Mouse (Mus musculus): ENCODE results near the gene Acp6. TPM values are rescaled to one million over a fixed set of nuclear protein-coding genes. Genes with fewer than 3 reads are reported as not detected.
"Not testable (repeated sequence)": the region's sequence is repeated elsewhere in the genome, so short reads cannot be mapped to it uniquely, and the experiment has no call there.

The Acp6 gene
- polyA plus RNA-seq (2016; fragmentation: Nextera tagmentation; extraction: Ambion mirVana): 36.4 and 39.1 TPM in 2 replicates

- Histone ChIP-seq H3K27me3 (ENCODE audit: low read depth, poor library complexity, severe bottlenecking) (no peaks in the 10 kb centered on the region), H3K27ac (peak within 1 kb of the TSS; percentile 91), H3K36me3 (no peaks in the 10 kb centered on the region), H3K4me3 (peak within 1 kb of the TSS; percentile 85), H3K4me1 (peaks cover 15% of the 10 kb centered on the region), H3K9me3 (replicated peaks) (no peaks in the 10 kb centered on the region)
- DNase-seq (ENCODE audit: low spot score): peak; percentile 91
- WGBS: under 1% methylated on average over 54 of the region's 54 CpGs
These were observed at the start of gene Acp6 for GRCm38 (mm10) chr3:97158611-97159508. TSS of gene Acp6 (plus strand) at chr3:97158777.

- Histone ChIP-seq H3K4me3 (no peak overlapping the region), H3K27me3 (ENCODE audit: low read depth, poor library complexity, severe bottlenecking) (no peaks in the 10 kb centered on the region), H3K4me1 (no peaks in the 10 kb centered on the region), H3K27ac (no peak overlapping the region), H3K36me3 (no peaks in the 10 kb centered on the region), H3K9me3 (replicated peaks) (no peaks in the 10 kb centered on the region)
- DNase-seq (ENCODE audit: low spot score): no peak
- WGBS: 94% methylated on average over 6 of the region's 6 CpGs
These were observed 41.1 kb upstream of the Acp6 start for GRCm38 (mm10) chr3:97117511-97117910.

- Histone ChIP-seq H3K27me3 (ENCODE audit: low read depth, poor library complexity, severe bottlenecking) (no peaks in the 10 kb centered on the region), H3K4me3 (no peak overlapping the region), H3K36me3 (no peaks in the 10 kb centered on the region), H3K4me1 (no peaks in the 10 kb centered on the region), H3K27ac (no peak overlapping the region), H3K9me3 (replicated peaks) (no peaks in the 10 kb centered on the region)
- DNase-seq (ENCODE audit: low spot score): no peak
- WGBS: 55% methylated on average over 12 of the region's 12 CpGs
These were observed 40.3 kb upstream of the Acp6 start for GRCm38 (mm10) chr3:97118313-97118712.

GRCm38 (mm10) chr3:97124193-97124592 lies 34.4 kb upstream of the Acp6 start:
- Histone ChIP-seq H3K36me3 (no peaks in the 10 kb centered on the region), H3K27ac (no peak overlapping the region), H3K27me3 (ENCODE audit: low read depth, poor library complexity, severe bottlenecking) (no peaks in the 10 kb centered on the region), H3K9me3 (replicated peaks) (no peaks in the 10 kb centered on the region), H3K4me1 (peaks cover 10% of the 10 kb centered on the region), H3K4me3 (no peak overlapping the region)
- WGBS: 58% methylated on average over 7 of the region's 7 CpGs
- no peak for DNase-seq (ENCODE audit: low spot score)

- H3K4me3 ChIP-seq: no peak overlapping the region
- whole genome bisulfite sequencing: 87% methylated on average over 4 of the region's 4 CpGs
- no peaks in the 10 kb centered on the region for H3K36me3 ChIP-seq
- no peak overlapping the region for H3K27ac ChIP-seq
- H3K27me3 ChIP-seq (ENCODE audit: low read depth, poor library complexity, severe bottlenecking): no peaks in the 10 kb centered on the region
- peaks cover 4% of the 10 kb centered on the region for H3K4me1 ChIP-seq
- DNase-seq (ENCODE audit: low spot score): no peak
- H3K9me3 ChIP-seq (replicated peaks): no peaks in the 10 kb centered on the region
These were observed 29.2 kb upstream of the Acp6 start for GRCm38 (mm10) chr3:97129410-97129809.

- H3K9me3 ChIP-seq (replicated peaks); DNase-seq (ENCODE audit: low spot score); H3K4me3 ChIP-seq; H3K36me3 ChIP-seq; H3K4me1 ChIP-seq; H3K27ac ChIP-seq; H3K27me3 ChIP-seq (ENCODE audit: low read depth, poor library complexity, severe bottlenecking): not testable (repeated sequence)
- 89% methylated on average over 1 of the region's 1 CpGs for WGBS
These were observed 20.9 kb upstream of the Acp6 start for GRCm38 (mm10) chr3:97137666-97138065.

- WGBS: 81% methylated on average over 2 of the region's 2 CpGs
- Histone ChIP-seq H3K27ac (no peak overlapping the region), H3K36me3 (no peaks in the 10 kb centered on the region), H3K27me3 (ENCODE audit: low read depth, poor library complexity, severe bottlenecking) (no peaks in the 10 kb centered on the region), H3K4me3 (no peak overlapping the region), H3K9me3 (replicated peaks) (no peaks in the 10 kb centered on the region), H3K4me1 (no peaks in the 10 kb centered on the region)
- DNase-seq (ENCODE audit: low spot score): peak; percentile 7
These were observed 7.5 kb upstream of the Acp6 start for GRCm38 (mm10) chr3:97151092-97151491.

GRCm38 (mm10) chr3:97156431-97156830 lies 2.1 kb upstream of the Acp6 start:
- no peak for DNase-seq (ENCODE audit: low spot score)
- 94% methylated on average over 6 of the region's 6 CpGs for whole genome bisulfite sequencing
- no peak overlapping the region for H3K4me3 ChIP-seq

GRCm38 (mm10) chr3:97157308-97157707 lies 1.3 kb upstream of the Acp6 start:
- WGBS: 85% methylated on average over 1 of the region's 1 CpGs
- Histone ChIP-seq H3K4me1 (peaks cover 15% of the 10 kb centered on the region), H3K9me3 (replicated peaks) (no peaks in the 10 kb centered on the region), H3K36me3 (no peaks in the 10 kb centered on the region), H3K4me3 (no peak overlapping the region), H3K27me3 (ENCODE audit: low read depth, poor library complexity, severe bottlenecking) (no peaks in the 10 kb centered on the region), H3K27ac (no peak overlapping the region)
- no peak for DNase-seq (ENCODE audit: low spot score)

More at GRCm38 (mm10) chr3:97156431-97156830, 2.1 kb upstream of the Acp6 start:
- H3K4me1 ChIP-seq: peaks cover 15% of the 10 kb centered on the region
- H3K27ac ChIP-seq: no peak overlapping the region
- no peaks in the 10 kb centered on the region for H3K27me3 ChIP-seq (ENCODE audit: low read depth, poor library complexity, severe bottlenecking)
- H3K9me3 ChIP-seq (replicated peaks): no peaks in the 10 kb centered on the region
- H3K36me3 ChIP-seq: no peaks in the 10 kb centered on the region

- DNase-seq (ENCODE audit: low spot score): peak; percentile 78
- Histone ChIP-seq H3K4me1 (peaks cover 15% of the 10 kb centered on the region), H3K36me3 (no peaks in the 10 kb centered on the region), H3K27ac (peak overlapping the region; percentile 91), H3K4me3 (peak overlapping the region; percentile 85), H3K27me3 (ENCODE audit: low read depth, poor library complexity, severe bottlenecking) (no peaks in the 10 kb centered on the region), H3K9me3 (replicated peaks) (no peaks in the 10 kb centered on the region)
- 1% methylated on average over 17 of the region's 17 CpGs for WGBS
These were observed 498 bp upstream of the Acp6 start for GRCm38 (mm10) chr3:97157958-97158599.

- no peak for DNase-seq (ENCODE audit: low spot score)
- H3K4me3 ChIP-seq: peak overlapping the region; percentile 85
- no peaks in the 10 kb centered on the region for H3K9me3 ChIP-seq (replicated peaks)
- no peaks in the 10 kb centered on the region for H3K36me3 ChIP-seq
- peak overlapping the region; percentile 91 for H3K27ac ChIP-seq
- H3K27me3 ChIP-seq (ENCODE audit: low read depth, poor library complexity, severe bottlenecking): no peaks in the 10 kb centered on the region
- 13% methylated on average over 6 of the region's 6 CpGs for WGBS
- peaks cover 15% of the 10 kb centered on the region for H3K4me1 ChIP-seq
These were observed 903 bp downstream of the Acp6 start for GRCm38 (mm10) chr3:97159509-97159850.

- Histone ChIP-seq H3K4me3 (peak overlapping the region; percentile 85; the same call in 1 of the 2 replicates), H3K9me3 (replicated peaks) (no peaks in the 10 kb centered on the region), H3K4me1 (peaks cover 15% of the 10 kb centered on the region), H3K27ac (no peak overlapping the region), H3K27me3 (ENCODE audit: low read depth, poor library complexity, severe bottlenecking) (no peaks in the 10 kb centered on the region), H3K36me3 (no peaks in the 10 kb centered on the region)
- 75% methylated on average over 2 of the region's 2 CpGs for WGBS
- no peak for DNase-seq (ENCODE audit: low spot score)
These were observed 1.4 kb downstream of the Acp6 start for GRCm38 (mm10) chr3:97159986-97160385.

GRCm38 (mm10) chr3:97160908-97161307 lies 2.3 kb downstream of the Acp6 start:
- 85% methylated on average over 10 of the region's 10 CpGs for WGBS
- Histone ChIP-seq H3K4me3 (no peak overlapping the region), H3K27me3 (ENCODE audit: low read depth, poor library complexity, severe bottlenecking) (no peaks in the 10 kb centered on the region), H3K27ac (no peak overlapping the region), H3K36me3 (0 out of 2 replicates have a peak, but pooled peaks cover 3% of the 10 kb centered on the region), H3K9me3 (replicated peaks) (no peaks in the 10 kb centered on the region), H3K4me1 (peaks cover 15% of the 10 kb centered on the region)
- no peak for DNase-seq (ENCODE audit: low spot score)

Data from limb, embryonic 10.5 days (tissue).